Mouse (Mus musculus): ENCODE measurements around the gene Adgrf3. TPM values are rescaled to one million over a fixed set of nuclear protein-coding genes. Genes with fewer than 3 reads are reported as not detected.
"Not testable (repeated sequence)": the region's sequence is repeated elsewhere in the genome, so short reads cannot be mapped to it uniquely, and the experiment has no call there.

The Adgrf3 gene
- polyA plus RNA-seq, 1 experiment, result 0.22 TPM

DNA sequence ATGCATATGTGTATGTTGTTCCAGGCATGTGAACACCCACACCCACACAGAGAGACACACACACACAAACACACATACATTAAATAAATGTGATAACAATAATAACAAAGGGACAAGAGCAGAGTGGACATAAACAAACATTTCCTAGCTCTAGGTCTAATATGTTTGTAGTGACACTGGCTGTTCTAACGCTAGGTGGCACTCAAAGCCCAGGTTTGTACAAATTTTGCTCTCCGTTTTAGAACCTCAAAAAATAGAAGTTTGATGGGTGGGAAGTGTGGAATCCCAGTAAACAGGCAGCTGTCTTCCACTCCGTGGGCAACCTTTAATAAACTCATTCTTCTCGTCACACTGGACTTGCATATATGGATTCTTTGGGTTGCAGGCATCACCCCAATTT lies 9.4 kb upstream of the Adgrf3 start:
- no peaks in the 10 kb centered on the region for H3K27me3 ChIP-seq (ENCODE audit: control insufficient read depth, insufficient read depth, insufficient read length)
- no peaks in the 10 kb centered on the region for H3K79me2 ChIP-seq (ENCODE audit: control insufficient read depth, insufficient read depth)
- no peak overlapping the region for H3K4me2 ChIP-seq (ENCODE audit: low read depth)
- TF ChIP-seq MYOD1 (IDR thresholded peaks at IDR 0.05; ENCODE audit: control insufficient read depth in 1 of 3, insufficient read length in 2 of 3, low read depth in 2 of 3) (no peak), MYOG (IDR thresholded peaks at IDR 0.05; ENCODE audit: control insufficient read depth in 1 of 3, insufficient read depth in 1 of 3, insufficient read length in 2 of 3, low read depth in 2 of 3) (no peak), E2F4 (IDR thresholded peaks at IDR 0.05; ENCODE audit: insufficient read depth) (no peak), TCF12 (IDR thresholded peaks at IDR 0.05; ENCODE audit: insufficient read depth, poor library complexity, severe bottlenecking) (no peak), USF1 (IDR thresholded peaks at IDR 0.05; ENCODE audit: low read depth) (no peak), MAX (IDR thresholded peaks at IDR 0.05; ENCODE audit: low read depth) (no peak), POLR2AphosphoS2 (IDR thresholded peaks at IDR 0.05; ENCODE audit: insufficient read length, low read depth) (no peak), TCF3 (IDR thresholded peaks at IDR 0.05; ENCODE audit: insufficient read length, low read depth) (no peak), CEBPB (IDR thresholded peaks at IDR 0.05; ENCODE audit: insufficient read depth, poor library complexity, severe bottlenecking) (no peak), SRF (IDR thresholded peaks at IDR 0.05; ENCODE audit: control insufficient read depth, insufficient read length, low read depth) (no peak), POLR2A (IDR thresholded peaks at IDR 0.05; ENCODE audit: insufficient read length, low read depth) (no peak), REST (IDR thresholded peaks at IDR 0.05; ENCODE audit: insufficient read depth, insufficient read length) (no peak)
- no peak overlapping the region for H3ac ChIP-seq (ENCODE audit: control insufficient read depth, insufficient read length)
- no peaks in the 10 kb centered on the region for H3K36me3 ChIP-seq (ENCODE audit: control insufficient read depth, insufficient read depth)
- H3K4me3 ChIP-seq, result no peak overlapping the region

DNA sequence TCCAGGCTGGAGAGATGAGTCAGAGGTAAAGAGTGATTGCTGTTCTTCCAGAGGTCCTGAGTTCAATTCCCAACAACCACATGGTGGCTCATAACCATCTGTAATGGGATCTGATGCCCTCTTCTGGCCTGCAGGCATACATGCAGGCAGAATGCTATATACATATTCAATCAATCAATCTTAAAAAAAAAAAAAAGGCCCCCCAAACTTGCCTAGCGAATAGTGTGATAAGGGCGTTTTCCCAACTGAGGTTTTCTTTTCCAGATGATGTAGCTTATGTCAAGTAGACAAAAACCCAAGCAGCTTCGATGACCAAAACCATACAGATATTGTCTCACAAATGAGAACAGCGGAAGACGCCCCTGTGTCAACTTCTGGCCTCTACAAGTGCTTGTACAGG lies 5.2 kb upstream of the Adgrf3 start:
- H3K4me3 ChIP-seq; H3K4me2 ChIP-seq (ENCODE audit: low read depth); H3K79me2 ChIP-seq (ENCODE audit: control insufficient read depth, insufficient read depth); H3K27me3 ChIP-seq (ENCODE audit: control insufficient read depth, insufficient read depth, insufficient read length); H3K36me3 ChIP-seq (ENCODE audit: control insufficient read depth, insufficient read depth); H3ac ChIP-seq (ENCODE audit: control insufficient read depth, insufficient read length): not testable (repeated sequence)

DNA sequence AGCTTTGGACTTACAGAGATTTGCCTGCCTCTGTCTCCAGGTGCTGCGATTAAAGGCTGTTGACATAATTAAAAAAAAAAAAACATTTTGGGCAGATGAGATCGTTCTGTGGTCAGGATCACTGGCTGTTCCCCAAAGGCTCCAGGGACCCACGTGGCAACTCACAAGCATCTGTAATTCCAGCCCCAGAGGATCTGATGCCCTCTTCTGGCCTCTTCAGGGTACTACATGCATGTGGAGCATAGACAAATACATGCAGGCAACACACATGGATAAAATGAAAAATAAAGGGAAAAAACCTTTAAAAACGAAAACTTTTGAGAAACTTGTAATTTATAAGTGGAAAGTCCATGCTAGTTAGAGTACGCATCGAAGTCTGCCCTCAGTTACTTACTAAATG lies 1.8 kb upstream of the Adgrf3 start:
- no peak overlapping the region for H3ac ChIP-seq (ENCODE audit: control insufficient read depth, insufficient read length)
- no peaks in the 10 kb centered on the region for H3K36me3 ChIP-seq (ENCODE audit: control insufficient read depth, insufficient read depth)
- H3K4me2 ChIP-seq (ENCODE audit: low read depth), result no peak overlapping the region
- H3K79me2 ChIP-seq (ENCODE audit: control insufficient read depth, insufficient read depth), result no peaks in the 10 kb centered on the region
- H3K4me3 ChIP-seq, result no peak overlapping the region
- no peaks in the 10 kb centered on the region for H3K27me3 ChIP-seq (ENCODE audit: control insufficient read depth, insufficient read depth, insufficient read length)
- no peak for TF ChIP-seq POLR2AphosphoS2 (IDR thresholded peaks at IDR 0.05; ENCODE audit: insufficient read length, low read depth)
- TF ChIP-seq TCF3 (IDR thresholded peaks at IDR 0.05; ENCODE audit: insufficient read length, low read depth), result no peak
- no peak for TF ChIP-seq CEBPB (IDR thresholded peaks at IDR 0.05; ENCODE audit: insufficient read depth, poor library complexity, severe bottlenecking)
- TF ChIP-seq POLR2A (IDR thresholded peaks at IDR 0.05; ENCODE audit: insufficient read length, low read depth), result no peak
- TF ChIP-seq SRF (IDR thresholded peaks at IDR 0.05; ENCODE audit: control insufficient read depth, insufficient read length, low read depth), result no peak

DNA sequence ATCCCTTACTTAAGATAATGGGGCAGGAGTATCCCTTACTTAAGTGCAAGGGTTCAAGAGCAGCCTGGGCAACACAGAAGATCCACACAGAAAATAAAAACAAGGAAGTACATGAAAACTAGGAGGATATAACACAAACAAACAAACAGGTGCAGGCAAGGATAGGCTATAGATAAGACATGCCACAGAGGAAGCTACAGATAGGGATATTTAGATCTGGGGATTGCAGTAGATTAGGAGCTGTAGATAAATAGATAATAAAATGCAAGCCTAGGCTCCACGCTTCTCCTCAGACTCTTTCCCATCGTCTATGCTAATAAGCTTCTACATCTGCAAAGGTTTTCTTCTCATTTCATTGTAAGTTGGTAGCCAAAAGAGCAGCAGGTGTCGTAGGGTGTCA lies 488 bp downstream of the Adgrf3 start:
- Histone ChIP-seq H3K79me2 (ENCODE audit: control insufficient read depth, insufficient read depth) (no peaks in the 10 kb centered on the region), H3K4me2 (ENCODE audit: low read depth) (no peak overlapping the region), H3ac (ENCODE audit: control insufficient read depth, insufficient read length) (no peak overlapping the region), H3K4me3 (no peak overlapping the region), H3K36me3 (ENCODE audit: control insufficient read depth, insufficient read depth) (no peaks in the 10 kb centered on the region), H3K27me3 (ENCODE audit: control insufficient read depth, insufficient read depth, insufficient read length) (no peaks in the 10 kb centered on the region)
- no peak for TF ChIP-seq TCF12 (IDR thresholded peaks at IDR 0.05; ENCODE audit: insufficient read depth, poor library complexity, severe bottlenecking)
- no peak for TF ChIP-seq E2F4 (IDR thresholded peaks at IDR 0.05; ENCODE audit: insufficient read depth)
- no peak for TF ChIP-seq SRF (IDR thresholded peaks at IDR 0.05; ENCODE audit: control insufficient read depth, insufficient read length, low read depth)
- no peak for TF ChIP-seq USF1 (IDR thresholded peaks at IDR 0.05; ENCODE audit: low read depth)
- no peak for TF ChIP-seq CEBPB (IDR thresholded peaks at IDR 0.05; ENCODE audit: insufficient read depth, poor library complexity, severe bottlenecking)
- no peak for TF ChIP-seq POLR2A (IDR thresholded peaks at IDR 0.05; ENCODE audit: insufficient read length, low read depth)
- TF ChIP-seq REST (IDR thresholded peaks at IDR 0.05; ENCODE audit: insufficient read depth, insufficient read length), result no peak

DNA sequence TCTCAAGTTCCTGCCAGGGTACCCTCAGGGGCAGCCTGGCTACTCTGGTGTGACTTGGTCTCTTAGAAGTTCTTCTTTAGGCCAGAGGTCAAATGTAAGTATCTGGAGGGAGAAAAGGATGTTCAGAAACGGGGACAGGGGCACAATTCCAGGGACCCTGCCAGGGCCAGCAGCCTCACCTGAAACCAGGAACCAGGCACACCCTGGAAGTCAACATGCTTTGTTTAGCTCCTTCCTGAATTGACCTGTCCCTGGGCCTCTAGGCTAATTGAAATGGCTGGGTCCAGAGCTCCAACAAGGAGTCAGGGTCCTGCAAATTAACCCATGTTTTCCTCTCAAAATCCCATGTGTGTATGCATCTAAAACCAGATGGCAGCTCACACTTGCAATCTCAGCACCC lies 1.1 kb downstream of the Adgrf3 start:
- no peaks in the 10 kb centered on the region for H3K27me3 ChIP-seq (ENCODE audit: control insufficient read depth, insufficient read depth, insufficient read length)
- H3K79me2 ChIP-seq (ENCODE audit: control insufficient read depth, insufficient read depth), result no peaks in the 10 kb centered on the region
- TF ChIP-seq TCF12 (IDR thresholded peaks at IDR 0.05; ENCODE audit: insufficient read depth, poor library complexity, severe bottlenecking) (no peak), USF1 (IDR thresholded peaks at IDR 0.05; ENCODE audit: low read depth) (no peak), MYOD1 (IDR thresholded peaks at IDR 0.05; ENCODE audit: control insufficient read depth in 1 of 3, insufficient read length in 2 of 3, low read depth in 2 of 3) (no peak), E2F4 (IDR thresholded peaks at IDR 0.05; ENCODE audit: insufficient read depth) (no peak), POLR2A (IDR thresholded peaks at IDR 0.05; ENCODE audit: insufficient read length, low read depth) (no peak), MAX (IDR thresholded peaks at IDR 0.05; ENCODE audit: low read depth) (no peak), SRF (IDR thresholded peaks at IDR 0.05; ENCODE audit: control insufficient read depth, insufficient read length, low read depth) (no peak), REST (IDR thresholded peaks at IDR 0.05; ENCODE audit: insufficient read depth, insufficient read length) (no peak)
- H3K36me3 ChIP-seq (ENCODE audit: control insufficient read depth, insufficient read depth), result no peaks in the 10 kb centered on the region
- H3K4me3 ChIP-seq, result no peak overlapping the region
- no peak overlapping the region for H3K4me2 ChIP-seq (ENCODE audit: low read depth)
- no peak overlapping the region for H3ac ChIP-seq (ENCODE audit: control insufficient read depth, insufficient read length)

Measured in myocyte (in vitro differentiated cells).